Mouse (Mus musculus): ENCODE measurements around the gene Gm10961. TPM values are rescaled to one million over a fixed set of nuclear protein-coding genes. Genes with fewer than 3 reads are reported as not detected.

The Gm10961 gene
- not detected in 2 replicates for polyA plus RNA-seq (2014; fragmentation: Nextera tagmentation; extraction: Ambion mirVana)

- Histone ChIP-seq H3K9me3 (ENCODE audit: control insufficient read depth, low read length) (no peaks in the 10 kb centered on the region), H3K4me2 (ENCODE audit: low read length) (peak within 1 kb of the TSS; percentile 74), H3K27ac (replicated peaks; ENCODE audit: low read depth, low read length) (peak within 1 kb of the TSS; percentile 98), H3K27me3 (ENCODE audit: control insufficient read depth, insufficient read depth, low read length) (no peaks in the 10 kb centered on the region), H3K9ac (replicated peaks; ENCODE audit: low read length) (peak within 1 kb of the TSS; percentile 98), H3K36me3 (ENCODE audit: control insufficient read depth, insufficient read depth, low read length) (peaks cover 35% of the 10 kb centered on the region), H3K4me1 (ENCODE audit: control insufficient read depth, insufficient read depth, low read length) (peaks cover 20% of the 10 kb centered on the region), H3K4me3 (replicated peaks; ENCODE audit: low read depth, low read length) (peak within 1 kb of the TSS; percentile 99)
- ATAC-seq (ENCODE audit: low FRiP score, low TSS enrichment) (peak; percentile 87), DNase-seq (peak; percentile 67)
- WGBS, result under 1% methylated on average over 47 of the region's 48 CpGs
Measured at GRCm38 (mm10) chr3:107630682-107631522, at the start of gene Gm10961. Gene Gm10961, plus strand, starts transcription at chr3:107631322.

DNA sequence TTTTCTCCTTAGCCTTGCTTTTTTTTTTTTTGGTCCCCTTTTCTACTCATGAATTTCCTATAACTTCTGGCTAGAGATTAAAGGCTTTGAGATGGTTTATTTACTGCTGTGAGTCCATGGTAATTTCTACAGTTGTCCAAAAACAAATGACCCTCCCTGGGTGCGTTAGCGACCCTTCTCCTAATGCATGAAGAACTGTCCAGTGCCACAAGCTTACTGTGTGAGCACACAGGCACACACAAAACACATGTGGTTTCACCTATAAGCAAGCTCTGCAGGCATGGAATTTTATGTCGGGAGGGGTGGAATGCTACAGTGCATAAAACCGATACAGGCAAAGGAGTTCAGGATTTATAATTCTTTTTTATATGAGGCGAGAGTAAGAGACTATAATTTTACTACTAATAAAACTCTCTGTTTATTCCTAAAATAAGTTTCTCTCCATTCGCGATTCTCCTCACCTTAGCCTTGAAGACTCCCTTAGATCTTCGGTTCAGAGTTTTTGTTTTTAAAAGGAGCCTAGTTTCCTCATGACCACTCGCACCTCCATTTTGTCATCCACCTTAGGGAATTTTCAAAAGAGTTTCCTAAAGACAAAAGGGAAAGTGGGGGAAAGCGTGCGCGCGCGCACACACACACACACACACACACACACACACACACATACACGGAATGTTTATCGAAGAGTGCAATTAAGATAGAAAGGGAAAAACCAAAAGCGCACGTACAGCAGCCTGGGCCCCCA is 48.8 kb upstream of the Gm10961 start:
- H3K4me2 ChIP-seq (ENCODE audit: low read length), result peak overlapping the region; percentile 47
- no peak for ATAC-seq (ENCODE audit: low FRiP score, low TSS enrichment)
- H3K9ac ChIP-seq (replicated peaks; ENCODE audit: low read length), result no peak overlapping the region
- no peak overlapping the region for H3K27ac ChIP-seq (replicated peaks; ENCODE audit: low read depth, low read length)
- H3K36me3 ChIP-seq (ENCODE audit: control insufficient read depth, insufficient read depth, low read length), result no peaks in the 10 kb centered on the region
- H3K27me3 ChIP-seq (ENCODE audit: control insufficient read depth, insufficient read depth, low read length), result peaks cover 79% of the 10 kb centered on the region
- no peaks in the 10 kb centered on the region for H3K9me3 ChIP-seq (ENCODE audit: control insufficient read depth, low read length)
- peak overlapping the region; percentile 24 for H3K4me3 ChIP-seq (replicated peaks; ENCODE audit: low read depth, low read length)
- peaks cover 6% of the 10 kb centered on the region; the same call in 1 of the 2 replicates for H3K4me1 ChIP-seq (ENCODE audit: control insufficient read depth, insufficient read depth, low read length)
- peak; percentile 15 for DNase-seq
- WGBS, result 3% methylated on average over 18 of the region's 18 CpGs

GRCm38 (mm10) chr3:107582875-107583767 is 48.0 kb upstream of the Gm10961 start:
- H3K9me3 ChIP-seq (ENCODE audit: control insufficient read depth, low read length), result no peaks in the 10 kb centered on the region
- H3K4me2 ChIP-seq (ENCODE audit: low read length), result peak overlapping the region; percentile 47
- H3K27ac ChIP-seq (replicated peaks; ENCODE audit: low read depth, low read length), result no peak overlapping the region
- peaks cover 79% of the 10 kb centered on the region for H3K27me3 ChIP-seq (ENCODE audit: control insufficient read depth, insufficient read depth, low read length)
- peaks cover 6% of the 10 kb centered on the region; the same call in 1 of the 2 replicates for H3K4me1 ChIP-seq (ENCODE audit: control insufficient read depth, insufficient read depth, low read length)
- no peak overlapping the region for H3K9ac ChIP-seq (replicated peaks; ENCODE audit: low read length)
- ATAC-seq (ENCODE audit: low FRiP score, low TSS enrichment) (no peak), DNase-seq (peak; percentile 52)
- peak overlapping the region; percentile 24 for H3K4me3 ChIP-seq (replicated peaks; ENCODE audit: low read depth, low read length)
- no peaks in the 10 kb centered on the region for H3K36me3 ChIP-seq (ENCODE audit: control insufficient read depth, insufficient read depth, low read length)
- under 1% methylated on average over 65 of the region's 65 CpGs for WGBS

DNA sequence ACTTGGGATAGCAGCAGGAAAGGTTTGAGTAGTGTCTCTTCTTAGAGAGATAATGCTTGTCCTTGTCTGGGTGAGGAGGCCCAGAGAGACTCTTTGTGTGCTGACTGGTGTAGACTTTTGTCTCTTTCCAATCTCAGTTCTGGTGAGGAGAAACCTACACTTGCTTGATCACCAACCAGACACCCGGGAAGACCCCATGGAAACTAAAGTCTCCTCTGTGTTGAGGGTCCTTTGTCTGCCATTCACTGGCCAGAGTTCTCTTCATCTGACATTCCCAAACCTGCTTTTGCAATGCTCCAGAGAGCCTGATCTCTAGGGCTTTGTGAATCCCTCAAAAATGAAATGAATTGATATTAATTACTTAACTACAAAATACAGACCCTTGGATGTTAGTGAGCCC is 47.2 kb upstream of the Gm10961 start:
- Histone ChIP-seq H3K27ac (replicated peaks; ENCODE audit: low read depth, low read length) (no peak overlapping the region), H3K36me3 (ENCODE audit: control insufficient read depth, insufficient read depth, low read length) (no peaks in the 10 kb centered on the region), H3K27me3 (ENCODE audit: control insufficient read depth, insufficient read depth, low read length) (peaks cover 82% of the 10 kb centered on the region), H3K4me2 (ENCODE audit: low read length) (no peak overlapping the region), H3K4me3 (replicated peaks; ENCODE audit: low read depth, low read length) (no peak overlapping the region), H3K9ac (replicated peaks; ENCODE audit: low read length) (no peak overlapping the region), H3K9me3 (ENCODE audit: control insufficient read depth, low read length) (no peaks in the 10 kb centered on the region), H3K4me1 (ENCODE audit: control insufficient read depth, insufficient read depth, low read length) (peaks cover 6% of the 10 kb centered on the region; the same call in 1 of the 2 replicates)
- DNase-seq, result no peak
- WGBS, result 5% methylated on average over 1 of the region's 1 CpGs
- ATAC-seq (ENCODE audit: low FRiP score, low TSS enrichment), result no peak

GRCm38 (mm10) chr3:107586504-107586903 is 44.6 kb upstream of the Gm10961 start:
- Histone ChIP-seq H3K36me3 (ENCODE audit: control insufficient read depth, insufficient read depth, low read length) (no peaks in the 10 kb centered on the region), H3K9me3 (ENCODE audit: control insufficient read depth, low read length) (no peaks in the 10 kb centered on the region), H3K4me3 (replicated peaks; ENCODE audit: low read depth, low read length) (no peak overlapping the region), H3K9ac (replicated peaks; ENCODE audit: low read length) (no peak overlapping the region), H3K27me3 (ENCODE audit: control insufficient read depth, insufficient read depth, low read length) (peaks cover 66% of the 10 kb centered on the region), H3K27ac (replicated peaks; ENCODE audit: low read depth, low read length) (no peak overlapping the region), H3K4me1 (ENCODE audit: control insufficient read depth, insufficient read depth, low read length) (peaks cover 6% of the 10 kb centered on the region; the same call in 1 of the 2 replicates), H3K4me2 (ENCODE audit: low read length) (no peak overlapping the region)
- WGBS, result 83% methylated on average over 6 of the region's 6 CpGs
- DNase-seq, result no peak
- no peak for ATAC-seq (ENCODE audit: low FRiP score, low TSS enrichment)

DNA sequence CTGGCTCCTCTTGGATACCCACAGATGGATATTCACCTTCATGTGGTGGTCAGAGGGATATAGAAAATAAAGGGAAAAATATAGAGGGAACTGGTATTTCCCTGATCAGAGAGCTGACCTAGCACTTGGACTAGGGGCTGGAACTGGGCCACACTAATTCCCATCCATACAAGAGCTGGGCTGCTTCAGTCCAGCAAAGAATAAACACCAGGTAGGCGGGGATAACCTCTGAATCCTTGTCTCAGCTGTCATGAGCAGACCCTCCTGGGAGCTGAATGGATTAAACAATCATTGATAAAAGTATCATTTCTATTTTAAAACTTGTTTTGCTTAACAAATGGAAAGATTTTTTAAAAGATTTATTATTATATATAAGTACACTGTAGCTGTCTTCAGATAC is 39.5 kb upstream of the Gm10961 start:
- Histone ChIP-seq H3K9ac (replicated peaks; ENCODE audit: low read length) (no peak overlapping the region), H3K36me3 (ENCODE audit: control insufficient read depth, insufficient read depth, low read length) (no peaks in the 10 kb centered on the region), H3K4me3 (replicated peaks; ENCODE audit: low read depth, low read length) (no peak overlapping the region), H3K9me3 (ENCODE audit: control insufficient read depth, low read length) (no peaks in the 10 kb centered on the region), H3K27ac (replicated peaks; ENCODE audit: low read depth, low read length) (no peak overlapping the region), H3K4me2 (ENCODE audit: low read length) (no peak overlapping the region), H3K27me3 (ENCODE audit: control insufficient read depth, insufficient read depth, low read length) (peaks cover 57% of the 10 kb centered on the region), H3K4me1 (ENCODE audit: control insufficient read depth, insufficient read depth, low read length) (peaks cover 10% of the 10 kb centered on the region)
- ATAC-seq (ENCODE audit: low FRiP score, low TSS enrichment) (no peak), DNase-seq (no peak)
- 63% methylated on average over 1 of the region's 1 CpGs for WGBS

DNA sequence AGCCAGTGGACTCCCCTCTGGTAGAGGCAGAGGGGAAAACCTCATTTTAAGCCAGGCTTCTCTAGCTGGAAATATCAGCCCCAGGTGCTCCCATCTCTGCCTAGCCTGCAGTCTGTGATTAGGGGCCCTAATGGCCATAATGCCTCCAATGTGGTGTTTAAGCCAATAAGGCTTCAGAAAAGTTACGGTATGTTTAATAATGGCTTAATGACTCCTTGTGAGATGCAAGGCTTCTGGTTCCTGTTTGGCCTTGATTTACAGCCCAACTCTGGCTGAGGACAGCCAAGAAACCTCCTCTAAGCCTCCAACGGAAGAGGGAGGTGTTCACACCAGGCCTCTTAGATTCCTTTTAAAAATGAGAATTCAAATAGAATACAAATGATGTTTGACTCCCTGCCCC is 37.5 kb upstream of the Gm10961 start:
- ATAC-seq (ENCODE audit: low FRiP score, low TSS enrichment), result no peak
- Histone ChIP-seq H3K9me3 (ENCODE audit: control insufficient read depth, low read length) (no peaks in the 10 kb centered on the region), H3K4me2 (ENCODE audit: low read length) (no peak overlapping the region), H3K4me1 (ENCODE audit: control insufficient read depth, insufficient read depth, low read length) (peaks cover 10% of the 10 kb centered on the region), H3K27me3 (ENCODE audit: control insufficient read depth, insufficient read depth, low read length) (peaks cover 60% of the 10 kb centered on the region), H3K9ac (replicated peaks; ENCODE audit: low read length) (no peak overlapping the region), H3K36me3 (ENCODE audit: control insufficient read depth, insufficient read depth, low read length) (no peaks in the 10 kb centered on the region), H3K4me3 (replicated peaks; ENCODE audit: low read depth, low read length) (no peak overlapping the region), H3K27ac (replicated peaks; ENCODE audit: low read depth, low read length) (no peak overlapping the region)
- no peak for DNase-seq
- 59% methylated on average over 2 of the region's 2 CpGs for WGBS

DNA sequence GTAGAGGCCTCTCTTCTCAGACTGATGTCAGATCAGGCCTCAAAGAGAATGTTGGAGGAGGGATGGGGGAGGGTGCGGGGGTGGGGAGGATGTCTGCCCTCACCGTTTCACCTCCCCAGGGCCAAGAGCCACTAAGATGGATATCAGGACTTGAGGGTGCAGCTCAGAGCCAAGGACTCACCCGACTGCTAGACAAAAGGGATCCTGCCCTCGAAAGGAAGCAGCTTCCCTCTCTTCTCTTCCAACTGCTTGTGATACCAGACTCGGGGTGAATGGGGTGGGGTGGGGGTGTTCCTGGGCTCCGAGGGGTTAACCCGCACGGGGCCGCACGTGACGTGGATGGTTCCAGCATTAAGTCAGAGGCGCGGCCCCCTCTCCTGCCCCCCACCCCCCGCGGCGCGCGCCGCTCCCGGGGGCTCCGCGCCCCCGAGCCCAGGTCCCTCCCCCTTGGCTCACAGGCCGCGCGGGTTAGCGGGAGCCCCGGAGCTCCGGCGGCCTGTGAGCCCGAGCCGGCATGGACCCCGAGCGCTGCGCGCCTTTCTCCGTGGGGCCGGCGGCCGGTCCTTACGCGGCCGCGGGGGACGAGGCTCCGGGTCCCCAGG is 36.4 kb upstream of the Gm10961 start, which contains the start of gene Alx3:
TSS of gene Alx3 (plus strand) at position 370 of the 602 bp plus-strand sequence.
- no peak for ATAC-seq (ENCODE audit: low FRiP score, low TSS enrichment)
- H3K9me3 ChIP-seq (ENCODE audit: control insufficient read depth, low read length), result no peaks in the 10 kb centered on the region

More for the DNA sequence above, 36.4 kb upstream of the Gm10961 start, which contains the start of gene Alx3:
- Histone ChIP-seq H3K9ac (replicated peaks; ENCODE audit: low read length) (peak within 1 kb of the TSS; percentile 16; the same call in 1 of the 2 replicates), H3K4me3 (replicated peaks; ENCODE audit: low read depth, low read length) (peak within 1 kb of the TSS; percentile 28), H3K36me3 (ENCODE audit: control insufficient read depth, insufficient read depth, low read length) (no peaks in the 10 kb centered on the region), H3K27me3 (ENCODE audit: control insufficient read depth, insufficient read depth, low read length) (peaks cover 69% of the 10 kb centered on the region), H3K27ac (replicated peaks; ENCODE audit: low read depth, low read length) (no peak within 1 kb of the TSS), H3K4me1 (ENCODE audit: control insufficient read depth, insufficient read depth, low read length) (peaks cover 10% of the 10 kb centered on the region), H3K4me2 (ENCODE audit: low read length) (peak within 1 kb of the TSS; percentile 56)
- DNase-seq, result no peak
- WGBS, result 1% methylated on average over 42 of the region's 46 CpGs

All from midbrain, embryonic 14.5 days (tissue).